Mouse (Mus musculus): Measurements from ENCODE around the gene Trp53inp2.

DNA sequence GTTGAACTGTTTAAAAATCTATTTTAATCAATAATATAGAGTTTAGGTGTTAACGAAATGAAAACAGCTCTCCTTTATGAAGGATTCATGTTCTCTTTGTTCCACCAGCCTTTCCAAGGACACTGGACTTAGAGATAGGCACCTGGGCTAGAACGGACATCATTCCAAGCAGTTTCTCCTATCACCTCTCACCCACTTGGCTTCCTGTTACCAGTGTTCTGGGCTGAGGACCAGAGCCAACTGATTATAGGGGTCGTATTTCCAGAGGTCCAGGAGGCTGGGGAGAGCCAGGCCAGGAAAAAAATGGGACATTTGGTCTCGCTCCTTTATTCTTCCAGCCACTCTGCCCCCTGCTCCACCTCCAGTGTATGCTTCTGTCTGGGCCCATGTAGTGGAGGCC is 8.4 kb upstream of the Trp53inp2 start:
- no peak for TF ChIP-seq USF1 (IDR thresholded peaks at IDR 0.05; ENCODE audit: low read depth, low read length)
- TF ChIP-seq POLR2A (IDR thresholded peaks at IDR 0.05; ENCODE audit: control insufficient read depth in 1 of 2, insufficient read depth in 1 of 2, low read depth in 1 of 2, low read length in 2 of 2, poor library complexity in 1 of 2) = no peak
- TF ChIP-seq CTCF (IDR thresholded peaks at IDR 0.05 in 2 of 3, conservative IDR thresholded peaks at IDR 0.05 in 1 of 3; ENCODE audit: control insufficient read depth in 1 of 3, insufficient read depth in 1 of 3, low read depth in 2 of 3, low read length in 3 of 3, poor library complexity in 1 of 3, severe bottlenecking in 1 of 3) = no peak

Measured in MEL (cell line).